Mouse (Mus musculus) retina, postnatal 1 day (tissue): ENCODE results near the gene Zfp385a.
A peak's percentile ranks its signal among the peaks of the same experiment; 100 is the strongest.

Experiments
- DNase-seq: peaks from one replicate; pipeline ENCODE4 v3.0.0-alpha.2; 2012

The Zfp385a gene

DNA sequence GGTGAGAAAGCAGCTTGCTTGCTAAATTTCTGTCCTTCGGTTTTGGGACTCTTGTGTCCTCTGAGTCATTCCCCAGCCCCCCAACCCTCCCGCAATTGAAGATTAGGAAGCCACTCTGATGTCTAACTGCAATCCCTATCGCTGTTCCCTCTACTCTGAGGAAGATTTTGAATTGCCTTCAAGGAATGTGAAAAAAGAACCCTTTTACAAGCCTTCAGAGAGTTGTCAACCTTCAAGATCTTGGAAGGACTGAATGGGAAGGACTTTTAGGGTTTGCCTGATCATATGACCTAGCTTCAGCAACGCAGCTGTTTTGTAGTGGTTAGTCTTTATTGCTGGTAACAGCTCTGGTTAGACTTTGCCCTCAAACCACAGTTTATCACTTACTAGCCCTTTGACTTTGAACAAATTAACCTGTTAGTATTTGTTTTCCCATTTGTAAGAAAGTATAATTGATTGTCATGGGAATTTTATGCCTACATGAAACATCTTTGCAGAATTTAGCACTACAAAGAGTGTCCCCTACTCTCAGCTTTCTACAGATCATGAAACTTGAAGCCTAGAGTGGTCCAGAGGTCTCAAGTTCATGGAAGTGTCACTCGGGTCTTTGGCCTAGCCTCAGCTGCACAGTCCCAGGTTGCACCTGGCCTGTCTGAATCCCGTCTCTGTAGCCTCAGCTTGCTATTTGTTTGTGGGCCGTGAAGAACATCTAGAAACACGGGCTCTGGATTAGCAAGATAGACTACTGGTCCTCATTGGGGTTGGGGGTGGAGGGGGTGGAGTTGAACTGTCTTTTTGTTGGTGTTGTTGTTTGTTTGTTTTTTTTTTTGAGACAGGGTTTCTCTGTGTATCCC lies 33.9 kb downstream of the Zfp385a start:
- no peak for DNase-seq

DNA sequence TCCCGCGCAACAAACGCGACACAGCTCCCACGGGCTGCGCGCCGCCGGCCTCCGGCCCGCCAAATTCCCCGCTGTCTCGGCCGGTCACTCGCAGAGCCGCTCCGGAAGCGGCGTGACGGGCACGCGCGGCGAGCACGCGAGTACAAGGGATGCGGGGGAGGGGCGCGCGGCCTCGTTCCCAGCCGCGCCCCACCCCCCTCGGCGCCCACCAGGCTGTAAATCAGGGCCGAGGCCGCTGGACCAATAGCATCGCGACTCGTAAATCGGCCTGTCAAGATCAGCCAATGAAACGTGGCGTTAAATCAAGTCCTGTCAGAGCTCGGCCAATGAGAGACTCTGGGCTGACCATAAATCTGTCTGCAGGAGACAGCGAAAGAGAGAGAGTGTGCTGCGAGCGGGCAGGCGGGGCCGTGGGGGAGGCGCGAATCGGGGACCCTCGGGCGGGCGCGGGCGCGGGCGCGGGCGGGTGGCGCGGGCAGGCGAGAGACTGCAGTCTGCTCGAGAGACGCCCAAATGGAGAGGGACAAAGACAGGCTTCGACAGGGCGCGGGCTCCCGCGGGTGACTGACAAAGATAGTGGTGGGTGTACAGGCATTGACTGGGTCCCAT lies 34.7 kb downstream of the Zfp385a start:
- peak; percentile 100 for DNase-seq

DNA sequence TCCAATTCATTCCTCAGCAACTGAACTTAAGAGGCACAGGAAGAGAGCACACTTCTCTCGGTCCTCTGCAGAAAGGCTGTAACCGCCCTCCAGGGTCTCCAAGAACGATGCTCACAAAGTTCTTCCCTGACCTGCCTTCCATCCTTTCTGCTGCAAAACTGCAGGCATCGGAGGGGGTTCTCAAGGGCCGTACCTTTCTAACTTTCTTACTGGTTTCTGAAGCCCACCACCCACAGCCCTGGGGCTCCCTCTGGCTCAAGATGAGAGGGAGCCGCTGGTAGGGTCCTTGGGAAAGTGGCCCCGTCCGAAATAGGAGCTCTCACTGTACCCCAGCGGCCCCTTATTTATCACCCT lies 35.3 kb downstream of the Zfp385a start:
- DNase-seq: no peak

DNA sequence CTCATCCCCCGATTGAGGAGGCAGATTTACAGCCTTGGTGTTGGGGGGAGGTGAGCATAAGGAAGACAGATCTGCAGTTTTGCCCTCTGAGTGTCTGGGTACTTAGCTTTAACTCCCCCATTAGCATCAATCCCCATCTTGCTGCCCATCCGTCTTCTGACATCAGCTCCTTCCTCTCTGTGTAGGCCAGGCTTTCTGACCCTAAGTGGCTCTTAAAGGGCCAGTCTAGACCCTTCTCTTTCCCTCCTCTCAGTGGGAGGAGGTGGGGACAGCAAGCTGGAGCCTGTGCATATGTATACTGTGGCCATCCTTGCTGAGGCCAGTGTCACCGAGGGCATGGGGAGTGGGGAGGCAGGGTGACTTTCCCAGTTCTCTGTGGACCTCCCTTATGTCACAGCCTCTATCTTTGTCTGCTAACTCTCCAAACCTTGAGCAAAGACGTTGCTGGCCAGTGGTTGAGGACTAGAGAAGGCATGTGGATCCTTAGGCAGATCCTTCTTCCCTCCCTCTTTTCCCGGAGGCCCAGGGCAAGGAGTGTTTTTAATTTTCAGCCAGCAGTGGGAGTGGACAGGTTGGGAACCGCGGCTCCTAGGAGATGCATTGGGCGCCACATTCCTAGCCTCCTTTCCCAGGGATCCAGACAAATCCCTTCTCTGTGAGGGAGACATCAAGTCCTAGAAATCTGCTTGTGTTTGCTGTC lies 35.8 kb downstream of the Zfp385a start:
- no peak for DNase-seq

DNA sequence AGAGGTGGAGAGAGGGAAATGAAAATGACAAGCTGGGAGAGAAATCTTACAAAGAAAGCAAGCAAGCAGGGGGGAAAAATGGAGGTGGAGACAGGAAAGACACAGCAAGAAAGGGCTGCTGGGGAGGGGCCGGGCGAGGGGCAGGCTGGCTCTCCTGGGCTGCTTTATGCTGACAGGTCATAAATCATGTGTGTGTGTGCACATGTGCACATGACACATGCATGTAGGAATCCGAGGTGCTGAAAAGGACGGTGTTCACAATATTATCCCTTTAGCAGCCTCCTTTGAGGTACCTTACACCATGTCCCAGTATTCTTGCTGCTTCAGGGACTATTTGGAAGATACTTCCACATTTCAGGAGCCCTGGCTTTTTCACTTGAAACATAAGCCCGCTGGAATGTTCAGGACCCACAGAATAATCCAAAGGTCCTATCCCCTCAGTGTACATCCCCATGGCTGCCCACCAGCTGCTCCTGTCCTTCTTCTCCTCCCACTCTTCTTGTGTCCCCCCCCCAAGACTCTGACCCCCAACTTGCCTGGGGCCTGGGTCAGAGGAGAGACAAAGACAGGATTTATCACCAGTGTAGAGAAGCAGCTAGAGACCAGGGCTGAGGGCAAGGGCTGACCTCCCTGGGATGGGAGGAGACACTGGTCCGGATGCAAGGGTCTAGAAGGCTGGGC lies 37.4 kb downstream of the Zfp385a start:
- no peak for DNase-seq

DNA sequence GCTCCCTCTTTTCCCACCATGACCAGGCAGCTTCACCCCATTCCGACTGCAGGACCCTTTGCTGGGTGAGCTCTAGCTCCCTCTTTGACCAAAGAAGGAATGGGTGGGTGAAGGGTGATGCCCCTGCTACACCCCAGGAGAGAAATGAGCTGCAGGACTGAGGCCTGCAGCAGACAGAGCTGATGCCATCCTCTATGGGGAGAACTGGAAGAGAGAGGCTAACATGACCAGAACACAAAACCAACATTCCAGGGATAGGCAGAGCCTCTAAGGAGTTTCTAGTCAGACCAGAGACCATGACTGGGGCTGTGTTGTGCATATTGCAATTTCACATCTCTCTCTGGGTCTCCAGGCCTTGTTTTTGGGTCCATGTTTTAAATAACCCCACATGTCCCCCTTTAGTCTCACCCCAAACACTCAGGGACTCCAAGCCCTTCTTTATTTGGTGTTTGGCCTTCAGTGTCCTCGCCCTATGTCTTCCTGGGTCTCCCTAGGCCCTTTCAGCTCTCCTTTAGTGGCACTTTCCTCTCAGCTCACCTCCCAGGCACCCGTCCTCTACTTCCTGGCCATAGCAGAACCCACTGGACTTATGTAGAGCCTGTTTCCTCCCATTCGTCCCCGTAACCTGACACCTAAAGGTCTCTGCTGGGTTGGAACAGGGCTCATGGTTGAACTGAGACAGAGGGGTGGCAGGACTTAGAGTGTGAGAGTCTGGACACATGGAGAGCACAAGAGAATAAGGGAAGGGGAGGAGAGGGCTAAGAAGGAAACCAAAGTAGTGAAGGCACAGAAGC lies 38.1 kb downstream of the Zfp385a start:
- DNase-seq: no peak

DNA sequence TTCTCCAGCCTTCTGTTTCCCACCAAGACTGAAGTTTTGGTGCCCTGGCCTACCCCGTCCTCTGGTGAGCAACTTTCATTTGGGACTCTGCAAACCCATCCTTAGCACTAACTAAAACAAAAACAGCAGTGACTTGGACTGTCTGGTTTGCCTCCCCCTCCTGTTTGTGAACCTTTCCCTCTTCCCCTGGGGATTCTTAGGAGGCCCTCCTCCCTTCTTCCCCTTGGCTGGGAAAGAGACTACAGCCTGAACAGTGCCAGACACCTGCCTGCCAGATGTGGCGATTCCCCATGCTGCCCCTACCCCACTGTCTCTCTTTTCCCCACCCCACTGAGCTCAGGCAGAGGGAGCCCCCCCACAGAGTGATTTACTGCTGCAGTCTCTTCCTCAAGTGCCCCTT lies 38.8 kb downstream of the Zfp385a start:
- DNase-seq: no peak

DNA sequence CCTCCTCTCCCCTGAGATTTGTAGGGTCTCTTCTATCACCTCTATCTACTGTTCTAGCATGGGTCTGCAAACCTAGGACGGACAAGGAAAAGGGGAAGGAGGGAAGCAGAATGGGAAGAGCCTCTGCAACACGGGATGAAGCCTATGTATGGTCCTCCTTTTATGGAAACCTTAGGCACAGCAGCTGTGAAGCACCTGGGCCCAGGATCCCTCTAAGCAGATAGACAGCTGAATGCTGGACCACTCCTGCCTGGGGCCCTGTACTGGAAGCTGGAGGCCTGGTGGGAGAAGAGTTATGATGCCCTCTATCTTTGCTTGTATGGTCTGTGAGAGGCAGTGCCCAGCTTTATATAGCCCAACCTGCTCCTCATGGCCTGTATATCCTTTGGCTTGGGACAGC lies 39.3 kb downstream of the Zfp385a start:
- DNase-seq: no peak

DNA sequence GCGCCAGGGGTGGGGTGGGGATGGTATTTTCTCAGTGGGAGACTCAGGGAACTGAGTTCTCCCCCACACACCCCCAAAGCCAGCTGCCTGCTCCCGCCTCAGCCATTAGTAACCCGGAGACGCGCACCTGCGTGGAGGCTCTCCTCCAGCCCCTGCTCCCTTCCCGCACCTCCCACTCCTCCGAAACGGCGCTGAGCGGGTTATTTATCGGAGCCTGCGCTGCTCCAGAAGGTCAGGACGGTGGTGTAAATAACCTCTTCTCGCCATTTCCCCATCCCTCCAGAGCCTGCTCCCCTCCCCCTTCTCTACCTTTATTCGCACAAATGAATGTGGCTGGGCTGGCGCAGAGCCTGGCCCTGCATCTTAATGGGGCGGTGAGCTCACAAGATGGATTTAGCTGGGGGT lies 39.8 kb downstream of the Zfp385a start:
- peak; percentile 62 for DNase-seq

DNA sequence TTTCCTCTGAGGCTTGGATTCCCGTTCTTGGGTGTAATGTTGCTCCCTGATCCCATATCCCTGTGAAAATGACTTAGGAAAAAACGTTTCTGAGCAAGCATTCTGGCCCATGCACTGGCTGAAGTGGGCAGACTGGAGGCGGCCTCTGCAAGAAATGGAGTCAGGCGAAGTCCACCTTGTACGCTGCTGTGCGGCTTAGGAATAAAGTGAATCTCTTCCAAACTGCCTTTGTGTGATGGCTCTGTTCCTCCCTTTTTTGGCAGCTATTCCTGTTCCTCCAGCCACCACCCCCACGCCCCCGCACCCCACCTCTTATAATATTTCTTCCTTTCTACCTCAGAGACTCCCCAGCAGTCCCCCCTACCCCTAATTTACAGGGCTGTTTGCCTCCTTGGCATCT lies 40.2 kb downstream of the Zfp385a start:
- no peak for DNase-seq

DNA sequence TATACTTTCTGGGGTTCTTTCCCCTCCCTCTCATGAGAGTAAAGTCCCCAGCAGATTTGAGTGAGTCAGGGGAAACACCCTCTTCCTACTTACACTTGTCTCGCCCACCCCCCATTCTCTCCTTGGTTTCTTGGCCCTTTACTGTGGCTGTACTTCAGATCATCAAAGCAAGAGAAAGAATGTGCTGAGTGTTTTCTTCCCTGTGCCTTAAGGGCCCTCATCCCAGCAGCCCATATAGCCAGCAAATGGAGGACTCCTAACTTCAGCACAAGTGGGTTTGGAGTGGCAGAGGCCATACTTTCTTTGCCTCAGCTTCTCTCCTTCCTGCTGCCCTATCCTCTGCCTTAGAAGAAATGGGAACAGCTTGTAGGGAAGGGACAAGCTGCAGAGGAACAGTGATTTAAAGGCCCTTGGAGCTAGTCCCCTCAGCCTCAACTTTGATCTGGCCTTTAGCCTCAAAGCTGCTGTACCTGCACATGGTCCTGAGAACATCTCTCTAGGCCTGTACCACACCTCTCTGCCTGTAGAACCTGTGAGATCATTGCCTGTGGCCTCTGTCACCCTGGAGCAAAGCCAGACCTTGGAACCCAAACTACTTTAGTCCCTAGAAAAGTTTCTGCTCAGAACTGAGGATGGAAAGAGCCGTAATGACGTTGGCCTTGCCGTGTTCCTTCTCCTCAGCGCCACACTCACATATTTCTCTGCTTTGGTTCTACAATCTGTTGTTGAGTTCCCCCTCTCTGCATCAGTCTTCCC lies 40.9 kb downstream of the Zfp385a start:
- DNase-seq: no peak

DNA sequence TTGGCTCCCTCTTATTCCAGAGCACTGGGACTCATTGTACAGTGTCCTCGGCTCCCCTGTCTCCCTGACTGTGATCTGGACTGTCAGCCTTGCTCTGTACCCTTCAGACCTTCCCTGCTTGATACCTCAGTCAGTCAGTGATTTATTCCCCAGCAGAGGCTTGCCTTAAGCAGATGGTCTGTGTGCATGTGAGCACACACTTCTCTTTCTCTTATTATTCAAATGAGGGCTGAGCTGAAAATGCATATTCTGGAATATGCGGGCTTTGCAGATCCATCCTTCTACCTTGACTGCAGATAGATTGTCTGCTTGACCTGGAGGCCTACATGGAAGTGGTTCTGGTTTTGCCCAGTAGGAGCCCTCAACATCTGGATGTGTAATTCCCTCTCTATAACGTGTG lies 41.9 kb downstream of the Zfp385a start:
- DNase-seq: no peak

DNA sequence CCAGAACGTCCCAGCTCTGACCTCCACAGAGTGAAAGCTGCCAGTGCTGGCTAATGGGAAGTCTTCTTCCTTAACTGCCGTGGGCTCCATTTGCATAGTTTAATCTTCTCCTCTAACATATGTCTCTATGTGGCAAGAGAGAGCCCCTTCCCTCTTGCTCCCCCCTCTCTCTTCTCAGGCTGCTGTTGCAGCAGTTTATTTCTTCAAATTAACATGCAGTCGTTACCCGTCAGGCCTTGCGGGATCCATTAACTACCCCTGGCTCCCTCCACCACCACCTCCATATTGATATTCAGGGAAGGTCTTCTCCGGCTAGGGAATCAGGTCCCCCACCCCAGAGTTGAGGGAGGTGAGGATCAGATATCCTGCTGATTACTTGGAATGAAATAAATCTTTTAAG lies 42.6 kb downstream of the Zfp385a start:
- no peak for DNase-seq

DNA sequence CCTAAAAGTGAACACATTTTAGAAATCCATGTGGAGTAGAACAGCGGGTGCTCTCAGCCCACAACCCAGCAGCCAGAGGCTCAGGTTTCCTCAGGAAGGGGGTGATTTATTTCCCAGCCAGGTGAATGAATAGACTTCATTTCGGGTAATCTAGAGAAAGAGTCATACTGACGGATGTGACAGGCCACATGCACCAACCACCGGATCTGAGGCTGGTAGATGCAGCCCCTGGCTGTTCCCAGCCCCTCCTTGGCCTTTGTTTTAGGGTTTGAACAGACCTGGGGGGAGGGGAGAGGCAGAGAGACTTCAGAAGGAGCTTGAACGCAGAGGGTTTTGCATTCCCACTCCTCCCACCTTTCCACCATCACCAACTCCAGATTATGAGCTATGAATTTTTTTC lies 44.0 kb downstream of the Zfp385a start:
- DNase-seq: no peak

DNA sequence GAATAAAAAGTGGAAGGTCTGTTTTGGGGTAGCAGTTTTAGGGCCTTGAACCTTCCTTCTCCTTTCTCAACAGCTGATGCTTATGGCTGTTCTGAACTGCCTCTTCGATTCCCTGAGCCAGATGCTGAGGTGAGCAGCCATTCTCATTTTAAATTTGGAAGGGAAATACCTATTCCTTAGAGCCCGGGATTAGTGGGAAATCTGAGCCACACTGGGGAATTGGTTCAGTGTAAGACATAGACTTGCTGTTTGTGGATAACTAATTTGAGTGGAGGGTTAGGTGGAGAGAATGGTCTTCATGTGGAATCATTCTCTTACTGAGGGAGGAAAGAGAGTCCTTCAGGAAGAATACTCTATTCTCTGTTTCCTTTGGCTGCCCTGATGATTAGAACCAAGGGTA lies 45.2 kb downstream of the Zfp385a start:
- DNase-seq: no peak

DNA sequence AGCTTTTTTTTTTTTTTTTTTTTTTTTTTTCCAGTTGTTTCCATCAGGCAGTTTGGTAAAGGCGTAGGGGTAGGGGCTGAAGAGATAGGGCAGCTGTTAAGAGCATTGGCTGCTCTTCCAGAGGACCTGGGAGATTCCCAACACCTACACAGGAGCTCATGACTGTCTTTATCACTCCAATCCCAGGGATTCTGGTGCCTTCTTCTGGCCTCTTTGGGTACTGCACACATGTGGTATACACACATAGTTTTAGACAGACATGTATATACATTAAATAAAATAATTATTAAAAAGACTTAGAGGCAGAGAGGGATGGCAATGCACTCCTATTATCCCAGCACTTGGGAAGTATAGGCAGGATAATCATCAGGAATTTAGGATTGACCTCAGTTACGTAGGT lies 46.5 kb downstream of the Zfp385a start:
- DNase-seq: no peak

DNA sequence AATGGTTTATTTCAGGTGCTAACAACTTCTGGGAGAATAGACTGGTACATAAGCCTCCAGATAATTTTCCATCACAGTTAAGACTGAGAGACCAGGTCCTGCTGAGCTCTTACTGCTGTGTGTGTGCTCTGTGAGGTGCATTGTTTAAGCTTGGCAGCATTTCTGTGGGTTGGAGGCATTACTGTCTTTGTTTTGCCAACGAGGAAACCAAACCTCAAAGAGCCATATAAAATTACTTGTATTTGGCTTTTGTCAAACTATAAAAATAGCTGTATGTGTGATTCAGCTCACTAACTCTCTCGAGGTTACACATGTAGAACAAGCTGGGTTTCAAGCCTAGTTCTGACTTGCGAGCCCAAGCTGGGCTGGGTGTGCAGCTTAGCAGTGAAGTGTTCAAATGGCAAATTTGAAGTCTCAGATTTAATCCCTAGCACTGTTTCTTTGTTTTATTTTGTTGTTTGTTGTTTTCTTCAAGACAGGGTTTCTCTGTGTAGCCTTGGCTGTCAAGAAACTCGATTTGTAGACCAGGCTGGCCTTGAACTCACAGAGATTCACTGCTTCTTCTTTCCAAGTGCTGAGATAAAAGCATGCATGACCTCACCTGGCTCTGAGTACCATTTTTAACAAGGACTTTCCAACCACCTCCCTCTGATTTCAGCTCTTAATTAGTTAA lies 47.1 kb downstream of the Zfp385a start:
- no peak for DNase-seq

DNA sequence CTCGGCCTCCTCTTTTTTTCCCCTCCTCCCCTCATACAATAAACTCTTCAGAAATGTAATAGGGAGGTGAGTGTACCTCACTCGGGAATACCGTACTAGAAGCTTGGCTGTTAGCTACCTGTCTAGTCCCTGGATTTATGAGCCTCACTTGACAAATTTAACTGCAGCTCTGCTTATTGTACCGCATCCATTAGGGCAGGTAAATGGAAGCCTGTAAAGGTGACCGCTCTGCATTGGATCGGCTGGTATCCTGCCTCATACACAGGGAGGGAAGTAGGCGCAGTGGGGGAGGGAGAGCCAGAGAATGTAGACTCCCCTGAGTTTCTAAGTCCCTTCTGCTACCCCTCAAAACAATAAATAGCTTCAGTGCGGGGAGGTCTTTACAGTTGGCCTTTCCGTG lies 49.0 kb downstream of the Zfp385a start:
- no peak for DNase-seq

DNA sequence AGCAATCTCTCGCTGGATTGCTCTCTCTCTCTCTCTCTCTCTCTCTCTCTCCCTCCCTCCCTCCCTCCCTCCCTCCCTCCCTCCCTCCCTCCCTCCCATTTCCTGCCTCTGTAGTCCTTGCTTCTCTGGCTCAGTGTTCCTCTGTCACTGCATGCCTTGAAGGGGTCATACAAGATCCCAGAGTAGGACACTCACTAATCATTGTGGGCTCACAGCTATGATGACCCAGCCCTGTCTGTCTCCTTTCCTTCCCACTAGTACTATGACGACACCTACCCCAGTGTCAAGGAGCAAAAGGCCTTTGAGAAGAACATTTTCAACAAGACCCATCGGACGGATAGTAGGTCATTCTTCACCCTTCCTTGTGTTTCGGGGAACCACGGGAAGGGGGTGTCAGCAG lies 49.5 kb downstream of the Zfp385a start:
- DNase-seq: no peak

DNA sequence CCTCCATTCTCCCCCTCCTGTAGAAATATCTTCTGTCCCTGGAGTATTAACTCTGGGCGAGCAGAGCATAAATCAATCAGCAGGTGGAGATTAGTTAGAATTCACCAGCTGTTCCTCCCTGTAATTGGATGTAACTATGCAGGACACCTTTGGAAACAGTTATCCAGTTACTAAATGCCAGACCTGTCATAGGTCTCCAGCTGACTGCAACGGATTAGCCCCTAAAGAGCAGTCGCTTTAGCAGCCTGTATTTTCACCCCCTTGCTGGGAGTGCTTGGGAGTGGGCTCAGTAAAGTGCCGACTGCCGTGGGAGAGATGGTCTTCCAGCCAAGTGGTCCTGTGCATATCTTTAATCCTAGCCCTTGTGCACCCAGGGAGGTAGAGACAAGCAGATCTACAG lies 50.3 kb downstream of the Zfp385a start:
- DNase-seq: no peak

DNA sequence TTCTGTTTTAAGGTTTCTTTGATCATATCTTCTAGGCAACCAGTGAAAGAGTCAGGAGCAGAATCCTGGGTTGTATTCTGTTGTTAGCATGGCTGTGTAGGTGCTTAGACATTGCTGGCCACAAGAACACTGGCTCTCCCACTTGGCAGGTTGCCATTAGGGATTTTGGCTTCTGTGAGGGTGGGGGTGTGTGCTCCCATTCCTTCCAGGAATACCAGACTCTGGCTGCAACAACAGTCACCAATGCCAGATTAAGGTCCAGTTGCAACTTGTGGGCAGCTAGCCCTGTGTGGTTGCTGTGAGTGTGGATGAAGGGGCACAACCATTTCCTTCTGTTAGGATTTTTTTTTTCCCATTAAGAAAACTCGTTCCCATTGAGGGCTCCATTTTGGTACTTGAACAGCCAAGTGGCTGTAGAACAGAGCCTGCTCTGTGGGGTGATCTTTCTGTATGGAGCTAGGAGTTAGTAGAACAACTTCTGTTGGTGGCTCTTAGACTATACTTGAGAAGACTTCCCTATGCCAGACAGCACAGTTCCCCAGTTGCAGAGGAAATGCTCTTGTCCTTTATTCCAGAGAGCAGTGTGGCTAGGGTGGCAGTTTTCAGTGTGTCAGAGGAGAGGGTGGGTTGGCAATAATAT lies 54.0 kb downstream of the Zfp385a start:
- peak; percentile 54 for DNase-seq
